Mouse (Mus musculus) heart, embryonic 10.5 days (tissue): ENCODE data around the gene Pgm2l1. TPM values are rescaled to one million over a fixed set of nuclear protein-coding genes. Genes with fewer than 3 reads are reported as not detected.
A peak's percentile ranks its signal among the peaks of the same experiment; 100 is the strongest.

Experiments
- DNase-seq: peaks from one replicate; pipeline ENCODE4 v3.0.0-alpha.2; 2017; ENCODE audit warnings: low spot score
- H3K27ac ChIP-seq: fragments of 300-500 bp; sonication (generic); 2 replicates; pipeline ENCODE4 v1.5.1; 2016; ENCODE audit warnings: mild to moderate bottlenecking
- H3K27me3 ChIP-seq: fragments of 300-500 bp; sonication (generic); 2 replicates; pipeline ENCODE4 v1.6.1; 2016; ENCODE audit warnings: mild to moderate bottlenecking; ENCODE audit not compliant: poor library complexity, insufficient read depth, severe bottlenecking
- H3K36me3 ChIP-seq: fragments of 300-500 bp; sonication (generic); 2 replicates; pipeline ENCODE4 v1.6.1; 2016; ENCODE audit warnings: mild to moderate bottlenecking, moderate library complexity
- H3K4me1 ChIP-seq: fragments of 300-500 bp; sonication (generic); 2 replicates; pipeline ENCODE4 v1.6.1; 2016; ENCODE audit warnings: mild to moderate bottlenecking
- H3K4me3 ChIP-seq: fragments of 300-500 bp; sonication (generic); 2 replicates; pipeline ENCODE4 v1.5.1; 2016; ENCODE audit warnings: mild to moderate bottlenecking, moderate library complexity
- H3K9me3 ChIP-seq: fragments of 300-500 bp; sonication (generic); 2 replicates; pipeline ENCODE4 v1.6.1; 2016; ENCODE audit warnings: mild to moderate bottlenecking, moderate library complexity
- WGBS: fragments of 180-500 bp; shearing (Covaris S2); methylation state at CpG from one replicate; pipeline ENCODE4 v1.1.7; 2016; 5-methylcytosine and 5-hydroxymethylcytosine counted together
- polyA plus RNA-seq: library from polyadenylated mRNA; unstranded; fragments of >200 nt; fragmentation: Nextera tagmentation; extraction: Ambion mirVana; gene quantifications from 2 replicates; pipeline ENCODE4 v1.2.1, GENCODE M21; 2016

The Pgm2l1 gene
- polyA plus RNA-seq, 1 experiment from 2014 or later, result 1.4 TPM

- Histone ChIP-seq H3K4me1 (peaks cover 31% of the 10 kb centered on the region), H3K27me3 (no peaks in the 10 kb centered on the region), H3K9me3 (no peaks in the 10 kb centered on the region), H3K4me3 (no peak overlapping the region), H3K27ac (peak overlapping the region; percentile 65; the same call in 1 of the 2 replicates), H3K36me3 (no peaks in the 10 kb centered on the region)
- 56% methylated on average over 1 of the region's 1 CpGs for WGBS
- no peak for DNase-seq
Measured at GRCm38 (mm10) chr7:100309216-100309615, 82.0 kb downstream of the Pgm2l1 start.

GRCm38 (mm10) chr7:100309679-100310078 is 82.5 kb downstream of the Pgm2l1 start:
- WGBS, result 15% methylated on average over 6 of the region's 6 CpGs
- no peak overlapping the region for H3K4me3 ChIP-seq
- no peaks in the 10 kb centered on the region for H3K36me3 ChIP-seq
- H3K4me1 ChIP-seq, result peaks cover 31% of the 10 kb centered on the region
- H3K9me3 ChIP-seq, result no peaks in the 10 kb centered on the region
- DNase-seq, result no peak
- H3K27ac ChIP-seq, result peak overlapping the region; percentile 65; the same call in 1 of the 2 replicates
- no peaks in the 10 kb centered on the region for H3K27me3 ChIP-seq

DNA sequence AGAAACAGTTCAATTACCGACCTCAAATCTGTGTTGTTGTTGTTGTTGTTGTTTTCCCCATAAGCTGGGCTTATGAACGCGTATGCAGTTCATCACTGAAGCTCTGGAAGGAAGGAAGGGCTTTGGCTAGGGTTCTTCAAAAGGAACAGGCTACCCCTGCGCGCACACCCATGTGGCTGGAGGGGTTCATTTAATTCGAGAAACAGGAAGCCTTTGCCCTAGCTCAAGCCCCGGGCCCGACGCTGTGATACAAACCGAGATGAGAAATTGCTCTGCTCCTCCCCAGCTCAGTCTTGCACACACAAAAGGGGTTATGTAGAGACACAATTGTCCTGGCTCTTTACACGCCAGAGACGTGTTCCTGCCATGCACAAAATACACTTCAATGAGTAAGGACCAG is 83.1 kb downstream of the Pgm2l1 start:
- Histone ChIP-seq H3K9me3 (no peaks in the 10 kb centered on the region), H3K4me3 (no peak overlapping the region), H3K4me1 (peaks cover 31% of the 10 kb centered on the region), H3K27ac (peak overlapping the region; percentile 43; the same call in 1 of the 2 replicates), H3K27me3 (no peaks in the 10 kb centered on the region), H3K36me3 (no peaks in the 10 kb centered on the region)
- no peak for DNase-seq
- WGBS, result 81% methylated on average over 12 of the region's 12 CpGs

DNA sequence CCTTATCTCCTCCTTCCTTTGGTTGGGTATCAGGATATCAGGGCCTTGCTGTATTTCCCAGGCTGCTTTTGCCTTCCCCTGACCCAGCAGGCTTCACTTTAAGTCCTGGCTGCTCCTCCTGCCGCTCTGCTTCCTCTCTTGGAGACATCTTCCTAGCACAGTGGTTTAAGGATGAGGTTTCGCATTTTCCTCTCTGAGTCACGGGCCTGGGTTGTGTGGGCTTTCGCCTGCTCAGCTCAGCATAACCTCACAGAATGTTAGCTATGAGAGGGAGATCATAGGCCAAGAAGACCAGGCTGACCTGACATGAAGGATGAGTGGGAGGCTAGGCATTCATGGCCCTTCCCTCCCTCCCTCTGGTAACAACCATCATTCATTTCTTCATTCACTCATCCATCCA is 85.5 kb downstream of the Pgm2l1 start:
- H3K4me3 ChIP-seq, result no peak overlapping the region
- H3K27ac ChIP-seq, result no peak overlapping the region
- no peak for DNase-seq
- no peaks in the 10 kb centered on the region for H3K36me3 ChIP-seq
- H3K4me1 ChIP-seq, result peaks cover 35% of the 10 kb centered on the region
- H3K9me3 ChIP-seq, result no peaks in the 10 kb centered on the region
- no peaks in the 10 kb centered on the region for H3K27me3 ChIP-seq
- 54% methylated on average over 4 of the region's 4 CpGs for WGBS

DNA sequence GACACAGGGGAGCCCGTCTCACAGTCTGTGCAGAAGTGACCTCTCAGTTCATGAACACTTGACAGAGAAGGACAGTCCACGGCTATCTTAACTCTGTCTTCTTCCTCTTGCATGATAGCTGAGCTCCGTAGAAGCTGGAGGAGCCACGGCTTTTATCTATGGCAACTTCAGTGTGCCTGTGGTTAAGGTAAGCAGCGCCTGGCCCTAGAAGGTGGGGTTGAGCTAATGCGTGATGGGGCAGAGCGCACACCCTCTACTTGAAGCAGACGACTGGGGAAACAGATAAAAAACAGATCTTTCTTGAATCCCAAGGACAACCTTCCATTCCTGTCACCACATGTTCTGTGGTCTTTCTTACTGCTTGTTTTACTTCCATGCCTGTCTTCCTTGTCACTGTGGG is 89.7 kb downstream of the Pgm2l1 start:
- peaks cover 16% of the 10 kb centered on the region; the same call in 1 of the 2 replicates for H3K4me1 ChIP-seq
- 47% methylated on average over 8 of the region's 8 CpGs for WGBS
- H3K27ac ChIP-seq, result no peak overlapping the region
- no peak overlapping the region for H3K4me3 ChIP-seq
- H3K9me3 ChIP-seq, result no peaks in the 10 kb centered on the region
- H3K36me3 ChIP-seq, result 0 out of 2 replicates have a peak, but pooled peaks cover 2% of the 10 kb centered on the region
- no peaks in the 10 kb centered on the region for H3K27me3 ChIP-seq
- no peak for DNase-seq

GRCm38 (mm10) chr7:100317534-100317933 is 90.3 kb downstream of the Pgm2l1 start:
- H3K4me1 ChIP-seq, result peaks cover 16% of the 10 kb centered on the region; the same call in 1 of the 2 replicates
- no peak for DNase-seq
- H3K27ac ChIP-seq, result no peak overlapping the region
- no peak overlapping the region for H3K4me3 ChIP-seq
- no peaks in the 10 kb centered on the region for H3K27me3 ChIP-seq
- 59% methylated on average over 5 of the region's 5 CpGs for WGBS
- H3K36me3 ChIP-seq, result 0 out of 2 replicates have a peak, but pooled peaks cover 2% of the 10 kb centered on the region
- H3K9me3 ChIP-seq, result no peaks in the 10 kb centered on the region

- DNase-seq, result no peak
- no peaks in the 10 kb centered on the region for H3K9me3 ChIP-seq
- H3K27ac ChIP-seq, result no peak overlapping the region
- peaks cover 35% of the 10 kb centered on the region for H3K36me3 ChIP-seq
- WGBS, result 81% methylated on average over 3 of the region's 3 CpGs
- H3K4me3 ChIP-seq, result no peak overlapping the region
- H3K27me3 ChIP-seq, result no peaks in the 10 kb centered on the region
- H3K4me1 ChIP-seq, result 0 out of 2 replicates have a peak, but pooled peaks cover 3% of the 10 kb centered on the region
Measured at GRCm38 (mm10) chr7:100323721-100324120, 96.5 kb downstream of the Pgm2l1 start.

GRCm38 (mm10) chr7:100325482-100325881 is 98.3 kb downstream of the Pgm2l1 start:
- H3K27ac ChIP-seq, result no peak overlapping the region
- no peaks in the 10 kb centered on the region for H3K9me3 ChIP-seq
- H3K27me3 ChIP-seq, result no peaks in the 10 kb centered on the region
- WGBS, result 79% methylated on average over 6 of the region's 6 CpGs
- 0 out of 2 replicates have a peak, but pooled peaks cover 3% of the 10 kb centered on the region for H3K4me1 ChIP-seq
- DNase-seq, result peak; percentile 39
- H3K36me3 ChIP-seq, result peaks cover 48% of the 10 kb centered on the region
- H3K4me3 ChIP-seq, result no peak overlapping the region

- Histone ChIP-seq H3K4me3 (no peak overlapping the region), H3K4me1 (no peaks in the 10 kb centered on the region), H3K9me3 (no peaks in the 10 kb centered on the region), H3K27me3 (no peaks in the 10 kb centered on the region), H3K36me3 (peaks cover 66% of the 10 kb centered on the region), H3K27ac (no peak overlapping the region)
- 91% methylated on average over 7 of the region's 7 CpGs for WGBS
- no peak for DNase-seq
Measured at GRCm38 (mm10) chr7:100327514-100327913, 100.3 kb downstream of the Pgm2l1 start.

Other genes starting within 250 kb of the Pgm2l1 start
- 3.1 and 4.3 TPM in 2 replicates for gene Rnf169, start 246.9 kb upstream of the Pgm2l1 start, polyA plus RNA-seq
- 0.65 TPM in 1 of 2 replicates, not detected in the other for gene Chrdl2, start 221.2 kb upstream of the Pgm2l1 start, polyA plus RNA-seq
- gene Pold3, start 105.8 kb upstream of the Pgm2l1 start, polyA plus RNA-seq, result 51.3 and 69.9 TPM in 2 replicates
- gene Lipt2, start 68.1 kb upstream of the Pgm2l1 start, polyA plus RNA-seq, result 13.1 and 20.9 TPM in 2 replicates
- gene Kcne3, start 50.9 kb upstream of the Pgm2l1 start, polyA plus RNA-seq, result 4.2 and 5.9 TPM in 2 replicates
- 6.5 and 7.4 TPM in 2 replicates for gene P4ha3, start 58.1 kb downstream of the Pgm2l1 start, polyA plus RNA-seq
- 20.1 and 22.9 TPM in 2 replicates for gene C2cd3, start 144.8 kb downstream of the Pgm2l1 start, polyA plus RNA-seq
- gene Ppme1, start 144.9 kb downstream of the Pgm2l1 start, polyA plus RNA-seq, result 68.2 and 74.8 TPM in 2 replicates
- 0.05 and 0.14 TPM in 2 replicates for gene Ucp3, start 245.6 kb downstream of the Pgm2l1 start, polyA plus RNA-seq